Mouse (Mus musculus) megakaryocyte, embryonic 14.5 days (primary cell): Measurements from ENCODE around the gene Nmt2.

ENCODE experiments used
- FLI1 ChIP-seq: IDR thresholded peaks from 2 replicates; pipeline ENCODE4 v1.6.1; 2012; ENCODE audit warnings: low read length, inconsistent platforms, mixed read lengths
- GATA1 ChIP-seq: IDR thresholded peaks from 3 replicates; pipeline ENCODE4 v1.6.1; 2012; ENCODE audit warnings: mixed read lengths, low read length, inconsistent platforms, borderline replicate concordance

DNA sequence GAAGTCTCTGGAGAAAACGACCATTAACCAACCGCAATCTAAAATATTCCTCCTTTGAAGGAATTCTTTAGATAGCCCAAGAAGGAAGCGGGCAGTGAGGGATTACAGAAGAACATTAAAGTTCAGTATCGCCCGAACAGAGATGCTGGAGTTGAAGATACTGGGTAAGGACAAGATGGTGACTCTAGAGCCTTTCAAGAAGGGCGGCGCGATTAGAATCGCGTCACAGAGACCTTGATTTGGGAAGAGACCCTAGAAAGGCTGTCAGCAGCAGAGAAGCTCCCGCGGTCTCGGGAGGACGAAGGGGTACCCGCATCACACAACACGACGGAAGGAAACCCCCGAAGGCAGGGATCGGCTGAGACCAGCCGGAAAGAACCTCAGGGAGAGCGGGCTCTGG, 48.0 kb downstream of the Nmt2 start:
- no peak for TF ChIP-seq GATA1
- TF ChIP-seq FLI1, result no peak
